Mouse (Mus musculus): ENCODE data around the gene Nipbl. TPM values are rescaled to one million over a fixed set of nuclear protein-coding genes. Genes with fewer than 3 reads are reported as not detected.

Nipbl gene
- polyA plus RNA-seq (2012; ENCODE audit: low replicate concordance), result 3.7 and 5.7 TPM in 2 replicates

GRCm38 (mm10) chr15:8443926-8444889 is at the start of gene Nipbl:
Nipbl (minus strand) TSS chr15:8444463.

Other genes starting within 250 kb of the Nipbl start
- not detected in 2 replicates for gene Gm2310, start 75.5 kb upstream of the Nipbl start, polyA plus RNA-seq (2012; ENCODE audit: low replicate concordance)